Mouse (Mus musculus) c-Kit-negative CD71-positive TER-119-positive erythroid progenitor cells, embryonic 14.5 days (primary cell): ENCODE results near the gene Hspa4l.
"Not testable (repeated sequence)": the region's sequence is repeated elsewhere in the genome, so short reads cannot be mapped to it uniquely, and the experiment has no call there.

ENCODE experiments used
- DNase-seq: peaks from one replicate; pipeline ENCODE4 v3.0.0-alpha.2; 2013; ENCODE audit warnings: low read depth, low spot score

Hspa4l gene

DNA sequence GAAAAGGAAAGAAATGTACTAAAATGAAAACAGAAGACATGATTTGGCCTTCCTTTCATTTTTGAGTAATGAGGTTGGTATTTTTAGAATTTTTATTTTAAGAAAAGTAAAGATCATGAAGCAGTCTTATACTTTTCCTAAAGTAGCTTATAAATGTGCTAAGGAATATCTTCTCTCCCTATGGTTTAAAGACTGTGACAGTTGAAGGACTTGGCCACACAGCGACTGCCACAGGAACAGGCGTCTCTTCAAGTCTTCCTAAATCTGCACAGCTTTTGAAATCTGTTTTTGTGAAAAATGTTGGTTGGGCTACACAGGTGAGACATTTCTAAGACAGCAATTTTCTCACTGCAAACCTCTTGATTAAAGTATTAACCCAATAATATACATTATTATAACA lies 69.0 kb downstream of the Hspa4l start:
- no peak for DNase-seq

GRCm38 (mm10) chr3:40845521-40845920 lies 101.2 kb downstream of the Hspa4l start:
- not testable (repeated sequence) for DNase-seq
